Mouse (Mus musculus) liver, adult 2 months (tissue): ENCODE results near the gene Icam5.

Experiments
- CTCF ChIP-seq: fragments of 200-500 bp; IDR thresholded peaks from 2 replicates; pipeline ENCODE4 v1.5.1; 2011; ENCODE audit warnings: low read depth, low read length, control low read depth
- POLR2A ChIP-seq: fragments of 200-500 bp; IDR thresholded peaks from 2 replicates; pipeline ENCODE4 v1.6.1; 2011; ENCODE audit warnings: low read length, control low read depth; ENCODE audit not compliant: insufficient read depth; ENCODE audit errors: extremely low read depth

DNA sequence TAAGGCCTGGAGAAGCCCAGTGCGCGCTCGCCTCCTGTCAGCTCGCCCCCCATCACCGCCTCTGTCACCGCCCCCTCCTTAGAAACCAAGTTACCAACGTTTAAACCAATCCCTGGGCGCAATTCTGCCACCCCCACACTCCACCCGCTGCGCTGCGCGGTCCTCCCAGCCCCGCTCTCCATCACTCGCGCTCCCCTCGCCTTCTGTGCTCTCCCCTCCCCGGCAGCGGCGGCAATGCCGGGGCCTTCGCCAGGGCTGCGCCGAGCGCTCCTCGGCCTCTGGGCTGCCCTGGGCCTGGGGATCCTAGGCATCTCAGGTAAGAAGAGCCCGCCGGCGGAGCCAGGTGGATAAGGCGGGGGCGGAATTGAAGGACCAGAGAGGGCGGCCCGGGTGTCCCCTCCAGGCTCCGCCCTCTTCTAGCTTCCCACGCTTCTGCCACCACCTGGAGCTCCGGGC is at the start of gene Icam5:
- TF ChIP-seq CTCF = no peak
- TF ChIP-seq POLR2A = no peak
